Mouse (Mus musculus) kidney, adult 18-20 months (tissue): ENCODE measurements around the gene Taf8.

Experiments used
- DNase-seq: peaks from one replicate; pipeline ENCODE4 v3.0.0; 2021

Taf8 gene

DNA sequence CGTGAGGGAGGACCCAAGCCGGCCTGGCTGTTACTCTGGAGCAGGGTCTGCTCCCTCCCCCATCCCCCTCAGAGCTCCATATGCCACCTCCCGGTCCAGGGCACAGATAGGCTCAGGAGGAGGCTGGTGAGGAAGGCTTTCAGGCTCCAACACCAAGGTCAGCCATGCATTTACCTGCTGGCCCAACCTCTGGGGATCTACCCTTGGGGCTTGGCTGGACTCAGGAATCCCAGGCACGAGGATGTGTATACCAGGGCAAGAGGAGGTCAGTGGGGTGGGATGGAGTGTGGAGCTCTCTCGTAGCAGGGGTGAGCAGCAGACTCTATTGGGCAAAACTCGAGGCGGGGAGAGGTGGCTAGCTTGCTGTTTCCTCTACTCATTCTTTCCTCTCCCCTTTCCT is 49.2 kb downstream of the Taf8 start:
- DNase-seq = peak; percentile 32

- DNase-seq = peak; percentile 61
These were observed 51.1 kb downstream of the Taf8 start for GRCm38 (mm10) chr17:47450880-47451565.

- no peak for DNase-seq
These were observed 51.9 kb downstream of the Taf8 start for GRCm38 (mm10) chr17:47450239-47450638.

GRCm38 (mm10) chr17:47449432-47449831 is 52.7 kb downstream of the Taf8 start:
- no peak for DNase-seq

- DNase-seq = no peak
These were observed 53.3 kb downstream of the Taf8 start for GRCm38 (mm10) chr17:47448523-47449372.

- DNase-seq = no peak
These were observed 55.5 kb downstream of the Taf8 start for GRCm38 (mm10) chr17:47446561-47446960.

DNA sequence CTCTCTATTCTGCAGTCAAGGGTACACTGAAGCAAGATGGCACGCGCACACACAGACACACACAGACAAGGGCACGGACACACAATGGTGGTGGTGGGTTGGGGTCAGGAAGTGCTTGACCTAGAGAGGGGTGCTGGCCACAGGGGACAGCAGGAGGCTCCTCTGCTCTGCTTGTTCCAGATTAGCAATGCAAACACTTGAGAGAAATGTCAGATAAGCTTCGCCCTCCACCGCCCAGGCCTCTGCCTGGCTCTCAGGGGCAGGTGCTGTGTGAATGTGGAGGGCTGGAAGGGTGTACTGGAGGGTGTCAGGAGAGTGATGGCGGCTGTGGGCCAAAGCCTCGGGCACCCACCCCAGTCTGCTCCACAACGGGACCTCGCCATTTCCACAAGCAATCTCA is 56.1 kb downstream of the Taf8 start:
- DNase-seq = no peak

DNA sequence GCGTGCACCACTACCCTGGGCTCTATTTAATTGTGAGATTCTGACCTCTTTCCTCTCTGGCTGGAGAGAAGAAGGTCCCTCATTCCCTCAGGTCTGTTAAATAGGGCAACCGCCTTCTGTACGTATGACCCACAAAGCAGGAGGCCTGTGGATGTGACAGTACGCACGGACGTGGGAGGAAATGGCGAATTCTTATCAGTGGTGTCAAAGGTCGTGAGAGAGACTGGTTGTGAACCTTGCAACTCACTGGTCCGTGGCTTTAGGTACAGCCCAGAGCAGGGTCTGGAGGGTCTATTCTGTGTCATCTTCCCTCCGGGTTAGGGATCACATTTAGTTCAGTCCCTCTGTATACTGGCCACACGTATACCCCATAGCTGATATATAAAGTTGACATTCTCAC is 56.6 kb downstream of the Taf8 start:
- no peak for DNase-seq

DNA sequence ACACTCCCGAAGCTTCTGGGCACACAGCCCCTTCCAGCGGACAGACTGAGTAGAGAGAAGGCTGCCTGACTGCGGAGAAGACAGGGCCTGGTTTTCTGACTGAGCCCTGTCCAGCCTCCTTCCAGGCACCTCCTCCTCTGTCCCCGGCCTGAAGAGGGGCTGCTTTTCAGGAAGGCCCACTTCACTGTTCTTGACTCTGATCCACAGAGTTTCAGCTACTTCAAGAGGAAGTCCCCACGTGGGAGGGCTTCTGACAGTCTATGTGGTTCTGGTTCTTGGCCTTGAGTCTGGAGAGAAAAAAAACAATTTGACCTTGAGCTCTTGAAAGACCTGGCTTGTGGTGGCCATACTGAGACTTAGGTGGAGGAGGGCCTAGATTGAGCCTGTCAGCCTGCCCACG is 58.0 kb downstream of the Taf8 start:
- no peak for DNase-seq

GRCm38 (mm10) chr17:47442271-47442670 is 59.8 kb downstream of the Taf8 start:
- DNase-seq = no peak

- peak; percentile 46 for DNase-seq
These were observed 60.6 kb downstream of the Taf8 start for GRCm38 (mm10) chr17:47441296-47442051.

GRCm38 (mm10) chr17:47440359-47440890 is 61.7 kb downstream of the Taf8 start:
- peak; percentile 55 for DNase-seq

- no peak for DNase-seq
These were observed 62.6 kb downstream of the Taf8 start for GRCm38 (mm10) chr17:47439396-47440028.

GRCm38 (mm10) chr17:47438611-47439010 is 63.5 kb downstream of the Taf8 start:
- DNase-seq = no peak

GRCm38 (mm10) chr17:47436907-47437547 is 65.1 kb downstream of the Taf8 start, which contains the start of gene 1700001C19Rik:
TSS of gene 1700001C19Rik (minus strand) at chr17:47437376.
- no peak for DNase-seq

- DNase-seq = peak; percentile 79
These were observed 65.8 kb downstream of the Taf8 start, which contains the start of gene AI661453 for GRCm38 (mm10) chr17:47436156-47436906. TSS of gene AI661453 (plus strand) at chr17:47436615.
